Mouse (Mus musculus) brain, embryonic 14.5 days (tissue): ENCODE results near the gene Hist2h4.
"Not testable (repeated sequence)": the region's sequence is repeated elsewhere in the genome, so short reads cannot be mapped to it uniquely, and the experiment has no call there.

Experiments
- CTCF ChIP-seq: fragments of 200-500 bp; IDR thresholded peaks from 2 replicates; pipeline ENCODE4 v1.5.1; 2012; ENCODE audit warnings: inconsistent platforms, mild to moderate bottlenecking, moderate library complexity, borderline replicate concordance; ENCODE audit not compliant: insufficient read depth, insufficient read length; ENCODE audit errors: extremely low read depth
- POLR2A ChIP-seq: fragments of 200-500 bp; IDR thresholded peaks from 2 replicates; pipeline ENCODE4 v1.6.1; 2012; ENCODE audit warnings: mild to moderate bottlenecking, inconsistent platforms, borderline replicate concordance; ENCODE audit not compliant: poor library complexity, insufficient read depth, insufficient read length, severe bottlenecking; ENCODE audit errors: extremely low read depth

DNA sequence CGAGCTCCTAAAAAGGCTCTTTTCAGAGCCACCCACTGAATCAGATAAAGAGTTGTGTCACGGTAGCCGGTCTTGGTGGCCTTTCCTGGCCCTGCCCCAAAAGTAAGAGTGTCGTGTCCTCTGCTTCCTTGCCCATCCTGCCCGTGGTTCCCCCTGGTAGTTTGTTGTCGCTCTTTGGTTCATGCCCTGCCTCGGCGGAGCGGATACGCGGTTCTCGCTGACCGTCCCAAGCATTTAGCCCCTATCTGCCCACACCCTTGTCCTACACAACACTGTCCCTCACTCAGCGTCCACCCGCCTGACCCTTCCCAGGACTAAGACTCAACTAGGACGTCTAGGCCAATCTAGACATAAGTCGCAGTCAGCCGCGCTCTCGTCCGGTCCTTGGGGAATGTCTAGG is 17.1 kb downstream of the Hist2h4 start:
- not testable (repeated sequence) for TF ChIP-seq CTCF, POLR2A
